Comparison of ENCODE assay signal across 17 mouse cellular contexts in the genomic region with DNA sequence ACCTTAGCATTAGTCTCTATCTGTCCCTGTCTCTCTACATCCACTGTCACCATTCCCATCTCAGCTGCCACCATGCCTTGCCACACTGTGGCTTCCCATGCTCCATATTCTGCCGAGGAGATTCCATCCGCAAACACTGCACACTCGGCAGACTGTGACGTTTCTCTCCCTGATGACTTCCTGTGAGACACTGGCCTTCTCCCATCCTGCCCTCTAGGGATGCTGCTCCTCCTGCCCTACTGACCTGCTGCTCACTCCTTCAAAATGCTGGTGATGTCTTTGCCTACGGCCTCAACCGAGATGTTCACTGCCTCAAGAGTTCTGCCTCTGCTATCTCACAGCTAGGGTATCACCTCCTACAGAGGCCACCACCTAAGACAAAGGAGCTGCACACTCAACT.
"Had no signal": no experiment of that assay in that cellular context is flagged by ENCODE, and none has a peak within 500 bp of the region (broad histone marks: within the 10 kb centered on the region; RNA-seq: fewer than 3 reads in every experiment).

No protein-coding gene starts in this region.

- H3K27ac ChIP-seq: midbrain, embryonic 10.5 days; midbrain, embryonic 12.5 days; neural tube, embryonic 13.5 days; neural tube, embryonic 15.5 days had no signal

- H3K27me3 ChIP-seq: midbrain, embryonic 12.5 days; neural tube, embryonic 13.5 days; neural tube, embryonic 15.5 days had no signal

- DNase-seq: lung, embryonic 14.5 days; lung, postnatal 10 days; lung, postnatal 4 days; midbrain, embryonic 14.5 days; retina, postnatal 1 day; right cerebral cortex, adult 18-20 months; right cerebral cortex, postnatal 25 days; right cerebral cortex, postnatal 4 days; spleen, adult 18-20 months; thymus, adult 18-20 months; thymus, postnatal 14 days; thymus, postnatal 36 days had no signal

- H3K4me3 ChIP-seq: midbrain, embryonic 10.5 days; midbrain, embryonic 12.5 days; myocyte; neural tube, embryonic 13.5 days; neural tube, embryonic 15.5 days had no signal

- H3K4me1 ChIP-seq: midbrain, embryonic 10.5 days; midbrain, embryonic 12.5 days had no signal
